Mouse (Mus musculus): ENCODE data around the gene Snd1.
A peak's percentile ranks its signal among the peaks of the same experiment; 100 is the strongest.

GRCm38 (mm10) chr6:28497837-28498236 is 22.9 kb downstream of the Snd1 start:
- TF ChIP-seq CTCF (IDR thresholded peaks at IDR 0.05; ENCODE audit: low read depth) (no peak), EP300 (IDR thresholded peaks at IDR 0.05; ENCODE audit: low read depth) (peak; percentile 65)

Measured in liver, postnatal 0 days (tissue).